29 mouse cellular contexts compared by ENCODE assay signal in the genomic region with DNA sequence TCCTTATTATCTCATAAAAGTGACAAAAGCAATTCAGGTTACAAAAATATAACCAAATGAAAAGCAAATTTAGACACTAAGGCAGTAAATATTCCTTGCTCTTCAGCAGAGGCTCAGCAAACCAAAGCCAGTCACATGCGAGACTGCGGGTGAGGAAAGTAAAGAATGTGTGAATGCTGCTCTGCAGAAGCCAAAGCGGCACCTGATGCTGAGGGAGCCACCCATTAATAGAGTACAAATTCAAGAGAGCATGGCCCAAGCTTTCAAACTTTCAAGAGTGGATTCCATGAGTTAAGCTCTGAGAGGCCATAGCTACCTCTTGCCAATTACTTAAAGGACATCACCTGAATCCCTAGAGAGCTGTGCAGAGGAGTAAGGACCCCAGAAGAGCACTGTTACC.
DNase-seq lines count a peak whose midpoint lies in the region; ATAC-seq and TF ChIP-seq lines count a peak whose summit lies in the region.
"Had no signal": no experiment of that assay in that cellular context is flagged by ENCODE, and none has a peak within 500 bp of the region (broad histone marks: within the 10 kb centered on the region; RNA-seq: fewer than 3 reads in every experiment).

No protein-coding gene starts in this region.

- peak overlapping the region; percentile 19; the same call in 1 of the 2 replicates for H3K4me2 ChIP-seq in heart, embryonic 14.5 days (ENCODE audit: low read length)
- H3K4me2 ChIP-seq in lung, embryonic 15.5 days, result no peak overlapping the region
- H3K4me2 ChIP-seq: embryonic facial prominence, embryonic 12.5 days; embryonic facial prominence, embryonic 15.5 days; hindbrain, embryonic 14.5 days had no signal

- H3K9ac ChIP-seq in heart, embryonic 14.5 days (ENCODE audit: low read length), result no peak overlapping the region
- no peak overlapping the region for H3K9ac ChIP-seq in lung, embryonic 15.5 days
- H3K9ac ChIP-seq: embryonic facial prominence, embryonic 12.5 days; embryonic facial prominence, embryonic 15.5 days; forebrain, postnatal 0 days; hindbrain, embryonic 14.5 days had no signal

- no peak for TF ChIP-seq POLR2A in lung, adult 2 months (IDR thresholded peaks at IDR 0.05; ENCODE audit: borderline replicate concordance, extremely low read depth, low read depth, low read length)

- H3K4me1 ChIP-seq in heart, embryonic 10.5 days, result peaks cover 22% of the 10 kb centered on the region
- H3K4me1 ChIP-seq in heart, embryonic 14.5 days (ENCODE audit: control insufficient read depth in 2 of 2, insufficient read depth in 2 of 2, low read length in 2 of 2), result peaks cover 15 to 49% of the 10 kb centered on the region in 2 experiments
- H3K4me1 ChIP-seq in lung, embryonic 15.5 days, result 0 out of 2 replicates have a peak, but pooled peaks cover 3% of the 10 kb centered on the region
- H3K4me1 ChIP-seq in lung, adult 2 months (ENCODE audit: control insufficient read depth, insufficient read depth, low read length), result peaks cover 4% of the 10 kb centered on the region
- H3K4me1 ChIP-seq: embryonic facial prominence, embryonic 12.5 days; embryonic facial prominence, embryonic 15.5 days had no signal

- H3K27me3 ChIP-seq in heart, embryonic 10.5 days (ENCODE audit: insufficient read depth, poor library complexity, severe bottlenecking), result no peaks in the 10 kb centered on the region
- no peaks in the 10 kb centered on the region for H3K27me3 ChIP-seq in heart, embryonic 14.5 days (ENCODE audit: control insufficient read depth, insufficient read depth, low read length)
- H3K27me3 ChIP-seq in lung, embryonic 15.5 days, result no peaks in the 10 kb centered on the region
- H3K27me3 ChIP-seq: CH12.LX; embryonic facial prominence, embryonic 12.5 days; embryonic facial prominence, embryonic 15.5 days; Patski had no signal

- TF ChIP-seq CTCF in lung, adult 2 months (IDR thresholded peaks at IDR 0.05; ENCODE audit: insufficient read depth, low read length), result no peak

- intact Hi-C loops in heart, postnatal 36 days (cut with DNase I), result no loop called here
- intact Hi-C loops in heart, postnatal 25 days (cut with DNase I), result loop anchor here (10.0 kb wide), 1 partner anchor 128 kb away; no protein-coding TSS in a partner anchor
- intact Hi-C loops in heart, postnatal 10 days (cut with DNase I), result loop anchor here (2.0 kb wide), 1 partner anchor 56 kb away; no protein-coding TSS in a partner anchor
- intact Hi-C loops in left cerebral cortex, postnatal 4 days (cut with DNase I), result loop anchor here (10.0 kb wide), 2 partner anchors 58 to 278 kb away; partner anchors contain the start of gene Arhgap21

- H3K27ac ChIP-seq in heart, embryonic 10.5 days, result peak overlapping the region; percentile 57; the same call in 1 of the 2 replicates
- peak overlapping the region; percentile 87 to 88 for H3K27ac ChIP-seq in heart, embryonic 14.5 days (replicated peaks in 1 of 2; ENCODE audit: control insufficient read depth in 1 of 2, insufficient read depth in 1 of 2, low read depth in 2 of 2, low read length in 2 of 2)
- peak overlapping the region; percentile 2; the same call in 1 of the 2 replicates for H3K27ac ChIP-seq in lung, embryonic 15.5 days
- H3K27ac ChIP-seq: embryonic facial prominence, embryonic 12.5 days; embryonic facial prominence, embryonic 15.5 days; gastrocnemius, adult 2 months; hindbrain, embryonic 14.5 days; hindbrain, postnatal 0 days had no signal

- peak; percentile 41; the same call in 1 of the 2 replicates for ATAC-seq in heart, embryonic 14.5 days (ENCODE audit: insufficient number of reproducible peaks, insufficient read depth, low FRiP score, low read depth)
- no peak for ATAC-seq in lung, embryonic 15.5 days (ENCODE audit: borderline replicate concordance, extremely low read depth, low FRiP score, low TSS enrichment)
- ATAC-seq: forebrain, embryonic 14.5 days; forebrain, postnatal 0 days; hindbrain, postnatal 0 days; inflammation-experienced regulatory T-cells, adult 6 months; intestine, embryonic 16.5 days; Patski had no signal

- H3K4me3 ChIP-seq in heart, embryonic 10.5 days, result no peak overlapping the region
- H3K4me3 ChIP-seq in heart, embryonic 14.5 days (ENCODE audit: control insufficient read depth in 1 of 2, insufficient read depth in 1 of 2, low read depth in 1 of 2, low read length in 2 of 2), result no peak overlapping the region
- H3K4me3 ChIP-seq in lung, embryonic 15.5 days, result no peak overlapping the region
- no peak overlapping the region for H3K4me3 ChIP-seq in lung, adult 2 months (replicated peaks; ENCODE audit: extremely low read depth, low read depth, low read length)
- H3K4me3 ChIP-seq: embryonic facial prominence, embryonic 12.5 days; embryonic facial prominence, embryonic 15.5 days; gastrocnemius, adult 2 months had no signal

- no peak for DNase-seq in heart, embryonic 10.5 days (ENCODE audit: low spot score)
- no peak for DNase-seq in heart, postnatal 36 days
- DNase-seq in heart, postnatal 25 days (ENCODE audit: low spot score), result no peak
- DNase-seq in lung, adult 2 months, result no peak
- peak; percentile 39 to 50 for DNase-seq in heart, postnatal 10 days
- no peak for DNase-seq in left cerebral cortex, postnatal 4 days
- DNase-seq: adrenal gland, postnatal 10 days; adrenal gland, postnatal 36 days; B cell, adult 2 months; cerebellum, adult 18-20 months; cerebellum, adult 9-11 months; cerebellum, postnatal 25 days; forebrain, postnatal 0 days; gastrocnemius, adult 2 months; gastrocnemius, postnatal 14 days; kidney, adult 18-20 months; kidney, adult 9 months had no signal

- WGBS in heart, embryonic 10.5 days, result 60% methylated on average over 3 of the region's 3 CpGs
- 27% methylated on average over 3 of the region's 3 CpGs for WGBS in heart, embryonic 14.5 days
- WGBS in lung, embryonic 15.5 days, result 66% methylated on average over 3 of the region's 3 CpGs
- WGBS in lung, adult 2 months, result 72% methylated on average over 3 of the region's 3 CpGs

- no peaks in the 10 kb centered on the region for H3K9me3 ChIP-seq in heart, embryonic 10.5 days
- no peaks in the 10 kb centered on the region for H3K9me3 ChIP-seq in heart, embryonic 14.5 days (ENCODE audit: control insufficient read depth, low read length)
- no peaks in the 10 kb centered on the region for H3K9me3 ChIP-seq in lung, embryonic 15.5 days
- H3K9me3 ChIP-seq: embryonic facial prominence, embryonic 12.5 days; embryonic facial prominence, embryonic 15.5 days; G1E had no signal

- peaks cover 11% of the 10 kb centered on the region for H3K36me3 ChIP-seq in heart, embryonic 10.5 days
- H3K36me3 ChIP-seq in heart, embryonic 14.5 days (ENCODE audit: control insufficient read depth, insufficient read depth, low read length), result peaks cover 17% of the 10 kb centered on the region
- no peaks in the 10 kb centered on the region for H3K36me3 ChIP-seq in lung, embryonic 15.5 days
- H3K36me3 ChIP-seq: embryonic facial prominence, embryonic 15.5 days had no signal

Comparison
In these comparisons a context has a peak if more than half of its experiments do, and no peak if none do; other contexts are left out.
1. DNase-seq: peak in heart, postnatal 10 days (2 of 2); none in heart, embryonic 10.5 days (single experiment), heart, postnatal 36 days (0 of 2), heart, postnatal 25 days (single experiment), lung, adult 2 months (single experiment) and left cerebral cortex, postnatal 4 days (single experiment).
2. H3K27ac ChIP-seq: peak in every context shown above with its lines; median percentile 88 in heart, embryonic 14.5 days; 57 in heart, embryonic 10.5 days; 2 in lung, embryonic 15.5 days.